Mouse (Mus musculus) stomach, postnatal 0 days (tissue): Measurements from ENCODE around the gene N6amt1. TPM values are rescaled to one million over a fixed set of nuclear protein-coding genes. Genes with fewer than 3 reads are reported as not detected.

Experiments
- ATAC-seq: fragments of 200-750 bp; cut with Nextera tagmentation; 2 replicates; pipeline ENCODE4 v1.8.0; 2017; ENCODE audit not compliant: low FRiP score, low TSS enrichment
- DNase-seq: peaks from one replicate; pipeline ENCODE4 v3.0.0-alpha.2; 2016; ENCODE audit warnings: low spot score
- H3K27ac ChIP-seq: fragments of 300-500 bp; sonication (generic); replicated peaks from 2 replicates; pipeline ENCODE4 v1.5.1; 2014; ENCODE audit warnings: mild to moderate bottlenecking, control low read depth
- H3K27me3 ChIP-seq: fragments of 300-500 bp; sonication (generic); 2 replicates; pipeline ENCODE4 v1.6.1; 2014; ENCODE audit warnings: low read length; ENCODE audit not compliant: control insufficient read depth, insufficient read depth
- H3K36me3 ChIP-seq: fragments of 300-500 bp; sonication (generic); 2 replicates; pipeline ENCODE4 v1.6.1; 2014; ENCODE audit warnings: low read length, mixed read lengths; ENCODE audit not compliant: control insufficient read depth, insufficient read depth
- H3K4me1 ChIP-seq: fragments of 300-500 bp; sonication (generic); replicated peaks from 2 replicates; pipeline ENCODE4 v1.6.1; 2014; ENCODE audit warnings: antibody characterized with exemption; ENCODE audit not compliant: control insufficient read depth, insufficient read depth
- H3K4me2 ChIP-seq: fragments of 300-500 bp; sonication (generic); replicated peaks from 2 replicates; pipeline ENCODE4 v1.6.1; 2014; ENCODE audit warnings: low read depth, mild to moderate bottlenecking, control low read depth, moderate library complexity
- H3K4me3 ChIP-seq: fragments of 300-500 bp; sonication (generic); 2 replicates; pipeline ENCODE4 v1.5.1; 2014; ENCODE audit warnings: low read depth, low read length, control low read depth
- H3K9ac ChIP-seq: fragments of 300-500 bp; sonication (generic); 2 replicates; pipeline ENCODE4 v1.6.1; 2014; ENCODE audit warnings: mild to moderate bottlenecking, low read length, control low read depth, mixed read lengths
- H3K9me3 ChIP-seq: fragments of 300-500 bp; sonication (generic); 2 replicates; pipeline ENCODE4 v1.6.1; 2016; ENCODE audit warnings: low read length; ENCODE audit not compliant: control insufficient read depth
- CTCF ChIP-seq: IDR thresholded peaks from 2 replicates; pipeline ENCODE4 v1.5.1; 2016; ENCODE audit warnings: antibody characterized with exemption, low read depth, mild to moderate bottlenecking, moderate library complexity
- EP300 ChIP-seq: optimal IDR thresholded peaks from 2 replicates; pipeline ENCODE3; 2016; ENCODE audit warnings: antibody characterized with exemption
- WGBS: fragments of 180-500 bp; shearing (Covaris S2); extraction: QIAGEN DNeasy Blood & Tissue Kit; methylation state at CpG from one replicate; pipeline ENCODE4 v1.1.7; 2014; 5-methylcytosine and 5-hydroxymethylcytosine counted together
- polyA plus RNA-seq: library from polyadenylated mRNA; unstranded; fragments of >200 nt; fragmentation: Nextera tagmentation; extraction: Ambion mirVana; gene quantifications from 2 replicates; pipeline ENCODE4 v1.2.1, GENCODE M21; 2015

N6amt1 gene
- polyA plus RNA-seq, 1 experiment from 2014 or later, result 19.9 TPM

- Histone ChIP-seq H3K9ac (no peak overlapping the region), H3K27ac (no peak overlapping the region), H3K4me1 (no peaks in the 10 kb centered on the region), H3K4me3 (no peak overlapping the region), H3K36me3 (no peaks in the 10 kb centered on the region), H3K27me3 (no peaks in the 10 kb centered on the region), H3K4me2 (no peak overlapping the region), H3K9me3 (no peaks in the 10 kb centered on the region)
- ATAC-seq, result no peak
- WGBS, result 71% methylated on average over 6 of the region's 6 CpGs
- DNase-seq, result no peak
- TF ChIP-seq CTCF, result no peak
- TF ChIP-seq EP300, result no peak
Measured at GRCm38 (mm10) chr16:87341043-87341572, 12.9 kb upstream of the N6amt1 start.

GRCm38 (mm10) chr16:87348133-87348532 is 5.9 kb upstream of the N6amt1 start:
- Histone ChIP-seq H3K4me3 (no peak overlapping the region), H3K9me3 (no peaks in the 10 kb centered on the region), H3K4me1 (no peaks in the 10 kb centered on the region), H3K4me2 (no peak overlapping the region), H3K36me3 (no peaks in the 10 kb centered on the region), H3K27ac (no peak overlapping the region), H3K9ac (no peak overlapping the region), H3K27me3 (no peaks in the 10 kb centered on the region)
- peak; percentile 61 for DNase-seq
- ATAC-seq, result peak; percentile 99
- TF ChIP-seq CTCF (peak; percentile 22; the same call in 1 of the 2 replicates), EP300 (no peak)
- WGBS, result 80% methylated on average over 2 of the region's 2 CpGs

GRCm38 (mm10) chr16:87351386-87352105 is 2.4 kb upstream of the N6amt1 start:
- H3K27ac ChIP-seq, result no peak overlapping the region
- WGBS, result 75% methylated on average over 5 of the region's 5 CpGs
- no peaks in the 10 kb centered on the region for H3K9me3 ChIP-seq
- H3K9ac ChIP-seq, result no peak overlapping the region
- no peak overlapping the region for H3K4me2 ChIP-seq
- no peak for ATAC-seq
- H3K36me3 ChIP-seq, result no peaks in the 10 kb centered on the region
- H3K27me3 ChIP-seq, result no peaks in the 10 kb centered on the region
- TF ChIP-seq CTCF (no peak), EP300 (no peak)
- H3K4me3 ChIP-seq, result no peak overlapping the region
- no peaks in the 10 kb centered on the region for H3K4me1 ChIP-seq
- no peak for DNase-seq

- Histone ChIP-seq H3K4me2 (peak overlapping the region; percentile 59), H3K4me3 (no peak overlapping the region), H3K36me3 (no peaks in the 10 kb centered on the region), H3K9ac (no peak overlapping the region), H3K27ac (no peak overlapping the region), H3K27me3 (no peaks in the 10 kb centered on the region), H3K9me3 (no peaks in the 10 kb centered on the region), H3K4me1 (no peaks in the 10 kb centered on the region)
- WGBS, result 100% methylated on average over 1 of the region's 1 CpGs
- no peak for TF ChIP-seq CTCF
- no peak for TF ChIP-seq EP300
- ATAC-seq (no peak), DNase-seq (no peak)
Measured at GRCm38 (mm10) chr16:87353605-87354004, 380 bp upstream of the N6amt1 start.

GRCm38 (mm10) chr16:87354748-87355147 is 763 bp downstream of the N6amt1 start:
- ATAC-seq (no peak), DNase-seq (no peak)
- Histone ChIP-seq H3K4me1 (no peaks in the 10 kb centered on the region), H3K9ac (no peak overlapping the region), H3K9me3 (no peaks in the 10 kb centered on the region), H3K4me3 (peak overlapping the region; percentile 69), H3K27me3 (no peaks in the 10 kb centered on the region), H3K4me2 (peak overlapping the region; percentile 59), H3K36me3 (no peaks in the 10 kb centered on the region), H3K27ac (no peak overlapping the region)
- 81% methylated on average over 7 of the region's 7 CpGs for WGBS
- TF ChIP-seq CTCF (no peak), EP300 (no peak)

GRCm38 (mm10) chr16:87360096-87360495 is 6.1 kb downstream of the N6amt1 start:
- no peak for TF ChIP-seq EP300
- no peak for TF ChIP-seq CTCF
- WGBS, result 87% methylated on average over 6 of the region's 6 CpGs
- DNase-seq, result no peak
- H3K4me3 ChIP-seq, result no peak overlapping the region
- no peaks in the 10 kb centered on the region for H3K9me3 ChIP-seq
- ATAC-seq, result no peak
- H3K27ac ChIP-seq, result no peak overlapping the region
- H3K4me2 ChIP-seq, result no peak overlapping the region
- H3K4me1 ChIP-seq, result no peaks in the 10 kb centered on the region
- H3K9ac ChIP-seq, result no peak overlapping the region
- peaks cover 8% of the 10 kb centered on the region; the same call in 1 of the 2 replicates for H3K36me3 ChIP-seq
- no peaks in the 10 kb centered on the region for H3K27me3 ChIP-seq
